Mouse (Mus musculus) CH12.LX (cell line): ENCODE results near the gene Akap8l. TPM values are rescaled to one million over a fixed set of nuclear protein-coding genes. Genes with fewer than 3 reads are reported as not detected.

ENCODE experiments used
- DNase-seq: peaks from one replicate; pipeline ENCODE4 v3.0.0-alpha.2; 2013; ENCODE audit errors: extremely low read depth
- H3K27ac ChIP-seq: 2 replicates; pipeline ENCODE4 v1.5.1; 2012; ENCODE audit warnings: low read depth, mild to moderate bottlenecking, control low read depth, moderate library complexity; ENCODE audit not compliant: insufficient read depth
- H3K27me3 ChIP-seq: replicated peaks from 2 replicates; pipeline ENCODE3; 2012; ENCODE audit warnings: inconsistent platforms
- H3K36me3 ChIP-seq, 2 experiments: replicated peaks in 1 of 2; 2 replicates each; pipeline versions ENCODE3 to v1.6.1; 2012; ENCODE audit warnings: inconsistent platforms in 1 of 2, low read length in 1 of 2, mild to moderate bottlenecking in 1 of 2, mixed read lengths in 1 of 2, moderate library complexity in 1 of 2; ENCODE audit not compliant: control insufficient read depth in 1 of 2, insufficient read depth in 1 of 2
- H3K4me1 ChIP-seq, 2 experiments: 2 replicates each; pipeline ENCODE4 v1.6.1; 2012; ENCODE audit warnings: inconsistent platforms in 1 of 2, moderate library complexity in 1 of 2; ENCODE audit not compliant: insufficient read depth in 2 of 2, control insufficient read depth in 1 of 2
- H3K4me2 ChIP-seq: 2 replicates; pipeline ENCODE4 v1.6.1; 2012; ENCODE audit warnings: low read depth, mild to moderate bottlenecking, control low read depth; ENCODE audit not compliant: poor library complexity, insufficient read depth, severe bottlenecking
- H3K4me3 ChIP-seq, 3 experiments: fragments of 150-350 bp in 1 of 3; sonication (generic) in 1 of 3; replicated peaks in 1 of 3; 2 replicates each; pipeline versions ENCODE3 to v1.5.1; 2011 to 2012; ENCODE audit warnings: low read depth in 2 of 3, low read length in 2 of 3, mild to moderate bottlenecking in 2 of 3, moderate library complexity in 2 of 3, control low read depth in 1 of 3, improper control_type of control experiment in 1 of 3, inconsistent platforms in 1 of 3, mixed read lengths in 1 of 3; ENCODE audit not compliant: poor library complexity in 1 of 3
- H3K79me2 ChIP-seq: replicated peaks from 2 replicates; pipeline ENCODE4 v1.6.1; 2012; ENCODE audit warnings: mild to moderate bottlenecking, moderate library complexity; ENCODE audit not compliant: control insufficient read depth, poor library complexity, insufficient read depth, severe bottlenecking; ENCODE audit errors: extremely low read depth
- H3K9ac ChIP-seq: 2 replicates; pipeline ENCODE4 v1.6.1; 2012; ENCODE audit warnings: low read depth, mild to moderate bottlenecking, control low read depth, moderate library complexity; ENCODE audit not compliant: insufficient read depth
- H3K9me3 ChIP-seq: replicated peaks from 2 replicates; pipeline ENCODE3; 2012; ENCODE audit warnings: low read length, inconsistent platforms, mixed read lengths
- BHLHE40 ChIP-seq: IDR thresholded peaks from 2 replicates; pipeline ENCODE4 v1.6.1; 2011; ENCODE audit warnings: mild to moderate bottlenecking, low read depth, low read length, improper control_type of control experiment
- CHD2 ChIP-seq: IDR thresholded peaks from 2 replicates; pipeline ENCODE4 v1.6.1; 2011; ENCODE audit warnings: low read length, improper control_type of control experiment
- CTCF ChIP-seq, 2 experiments: IDR thresholded peaks in 1 of 2; conservative IDR thresholded peaks in 1 of 2; 2 replicates each; pipeline ENCODE4 v1.5.1; 2011 to 2012; ENCODE audit warnings: low read depth in 2 of 2, low read length in 2 of 2, improper control_type of control experiment in 1 of 2, inconsistent platforms in 1 of 2, mild to moderate bottlenecking in 1 of 2, moderate library complexity in 1 of 2
- ETS1 ChIP-seq: conservative IDR thresholded peaks from 2 replicates; pipeline ENCODE4 v1.6.1; 2012; ENCODE audit warnings: low read depth, mild to moderate bottlenecking, inconsistent platforms, low read length, improper control_type of control experiment, moderate library complexity
- GABPA ChIP-seq: IDR thresholded peaks from 2 replicates; pipeline ENCODE4 v1.6.1; 2012; ENCODE audit warnings: low read depth, low read length, improper control_type of control experiment, inconsistent platforms; ENCODE audit not compliant: insufficient replicate concordance
- HCFC1 ChIP-seq: IDR thresholded peaks from 2 replicates; pipeline ENCODE4 v1.6.1; 2012; ENCODE audit warnings: low read depth, mild to moderate bottlenecking, inconsistent platforms, low read length, improper control_type of control experiment
- IRF4 ChIP-seq: IDR thresholded peaks from 2 replicates; pipeline ENCODE4 v1.6.1; 2014; ENCODE audit warnings: low read depth, mild to moderate bottlenecking, inconsistent platforms, low read length, improper control_type of control experiment
- JUND ChIP-seq: conservative IDR thresholded peaks from 2 replicates; pipeline ENCODE4 v1.6.1; 2011; ENCODE audit warnings: low read depth, low read length, improper control_type of control experiment
- MAFK ChIP-seq: IDR thresholded peaks from 2 replicates; pipeline ENCODE4 v1.6.1; 2011; ENCODE audit warnings: low read length, improper control_type of control experiment; ENCODE audit not compliant: insufficient replicate concordance
- MXI1 ChIP-seq: IDR thresholded peaks from 2 replicates; pipeline ENCODE4 v1.6.1; 2011; ENCODE audit warnings: mild to moderate bottlenecking, low read depth, low read length, improper control_type of control experiment
- MYC ChIP-seq: IDR thresholded peaks from 2 replicates; pipeline ENCODE4 v1.6.1; 2011; ENCODE audit warnings: low read depth, mild to moderate bottlenecking, improper control_type of control experiment, low read length
- NELFE ChIP-seq: IDR thresholded peaks from 2 replicates; pipeline ENCODE4 v1.6.1; 2011; ENCODE audit warnings: low read depth, low read length, improper control_type of control experiment
- NRF1 ChIP-seq: IDR thresholded peaks from 2 replicates; pipeline ENCODE4 v1.6.1; 2014; ENCODE audit warnings: low read depth, mild to moderate bottlenecking, inconsistent platforms, low read length, improper control_type of control experiment, moderate library complexity
- PAX5 ChIP-seq: IDR thresholded peaks from 2 replicates; pipeline ENCODE4 v1.6.1; 2012; ENCODE audit warnings: low read length, inconsistent platforms, mixed read lengths
- POLR2A ChIP-seq: IDR thresholded peaks from 2 replicates; pipeline ENCODE4 v1.6.1; 2011; ENCODE audit warnings: low read depth, mild to moderate bottlenecking, improper control_type of control experiment, low read length
- POLR2AphosphoS2 ChIP-seq: IDR thresholded peaks from 2 replicates; pipeline ENCODE4 v1.6.1; 2011; ENCODE audit warnings: low read depth, low read length, improper control_type of control experiment
- RCOR1 ChIP-seq: conservative IDR thresholded peaks from 2 replicates; pipeline ENCODE4 v1.6.1; 2012; ENCODE audit warnings: low read depth, mild to moderate bottlenecking, inconsistent platforms, low read length, improper control_type of control experiment
- SMC3 ChIP-seq: IDR thresholded peaks from 2 replicates; pipeline ENCODE4 v1.6.1; 2011; ENCODE audit warnings: low read depth, low read length, improper control_type of control experiment
- UBTF ChIP-seq: IDR thresholded peaks from 2 replicates; pipeline ENCODE4 v1.6.1; 2012; ENCODE audit warnings: low read depth, mild to moderate bottlenecking, inconsistent platforms, low read length, improper control_type of control experiment, moderate library complexity
- USF1 ChIP-seq: IDR thresholded peaks from 2 replicates; pipeline ENCODE4 v1.6.1; 2014; ENCODE audit warnings: low read depth, mild to moderate bottlenecking, inconsistent platforms, low read length, improper control_type of control experiment
- ZNF384 ChIP-seq: IDR thresholded peaks from 2 replicates; pipeline ENCODE4 v1.6.1; 2012; ENCODE audit warnings: low read depth, low read length, improper control_type of control experiment, inconsistent platforms
- dilution Hi-C: fragments of 300-500 bp; cut with MboI; formaldehyde crosslinking; loops from 2 replicates; pipeline ENCODE4 v1.14.3; 2020; ENCODE audit warnings: low sequenced_read_pairs; ENCODE audit not compliant: extremely low pct_unique_long_range_greater_than_20kb, extremely low pct_ligation_motif_present
- in situ Hi-C: fragments of 300-500 bp; cut with MboI; formaldehyde crosslinking; loops from 3 replicates; pipeline ENCODE4 v1.14.3; 2019; ENCODE audit warnings: low sequenced_read_pairs, low pct_ligation_motif_present, low pct_unique_long_range_greater_than_20kb, mixed read lengths
- polyA plus RNA-seq: library from polyadenylated mRNA; unstranded; fragments of >175 nt; gene quantifications from 2 replicates; pipeline ENCODE4 v1.2.1, GENCODE M21; 2012; ENCODE audit warnings: low read depth; ENCODE audit not compliant: insufficient read length
- total RNA-seq, 2 experiments: library from RNA; depleted of rRNA; stranded (reverse); fragments of 300-350 nt in 1 of 2; fragments of >200 nt in 1 of 2; gene quantifications; 2 replicates each; pipeline ENCODE4 v1.2.3; 2012 to 2014

The Akap8l gene
- total and polyA plus RNA-seq, 3 experiments, result 29.6 to 43.4 (median 41.4) TPM

DNA sequence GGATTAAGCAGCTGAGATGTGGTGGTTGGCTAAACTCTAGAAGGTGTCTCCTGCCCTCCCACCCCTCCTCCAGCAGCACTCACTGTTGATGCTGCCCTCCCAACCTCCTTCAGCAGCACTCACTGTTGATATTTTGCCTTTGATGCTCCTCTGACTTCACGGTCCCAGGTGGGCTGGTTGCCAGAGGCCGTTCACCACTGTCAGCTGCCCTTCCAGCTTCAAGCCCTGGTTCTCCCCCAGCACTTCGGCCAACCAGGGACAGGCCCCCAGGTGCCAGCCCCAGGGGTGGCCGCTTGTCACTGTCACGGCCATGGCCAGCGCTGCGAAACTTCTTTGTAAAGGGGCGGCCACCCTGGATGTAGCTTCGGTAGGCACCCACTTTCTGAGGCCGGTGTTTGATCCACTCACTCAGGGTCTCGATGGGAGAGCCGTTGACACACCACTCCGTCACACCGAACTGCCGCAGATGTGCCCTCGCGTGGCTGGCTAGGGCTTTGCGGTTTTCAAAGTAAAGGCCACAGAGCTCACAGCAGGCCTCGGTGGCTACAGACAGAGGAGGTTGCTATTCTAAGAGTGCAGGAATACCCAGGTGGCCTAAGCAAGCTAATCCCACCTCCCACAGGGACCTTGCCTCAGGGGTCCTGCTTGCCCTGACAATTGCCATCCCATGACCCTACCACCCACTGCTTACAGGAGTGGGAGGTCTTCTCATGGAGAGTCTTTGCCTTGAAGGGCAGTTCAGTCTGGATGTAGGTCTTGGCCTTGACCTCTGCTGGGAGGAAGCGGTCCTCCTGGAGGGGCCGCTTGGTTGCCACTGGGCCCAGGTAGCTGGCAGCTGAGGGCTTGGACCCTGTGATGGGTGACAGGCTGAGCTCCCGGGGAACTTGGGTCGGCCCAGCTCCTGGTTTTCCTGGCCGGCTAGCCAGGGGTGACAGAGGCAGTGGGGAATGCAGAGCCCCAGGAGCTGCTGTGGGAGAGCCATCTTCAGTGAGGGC lies 6.7 kb upstream of the Akap8l start:
- TF ChIP-seq MYC, result no peak
- no peak for TF ChIP-seq RCOR1
- no peak for TF ChIP-seq JUND
- TF ChIP-seq MXI1, result no peak
- TF ChIP-seq UBTF, result no peak
- TF ChIP-seq, all 38 proteins: peak for 0
- Histone ChIP-seq H3K9ac (no peak overlapping the region), H3K9me3 (no peaks in the 10 kb centered on the region), H3K36me3 (peaks cover 73 to 95% of the 10 kb centered on the region in 2 experiments), H3K4me2 (no peak overlapping the region), H3K27me3 (no peaks in the 10 kb centered on the region), H3K27ac (no peak overlapping the region), H3K4me1 (peaks cover 0 to 1% of the 10 kb centered on the region in 2 experiments; a peak in 2 of 4 replicates), H3K4me3 (no peak overlapping the region), H3K79me2 (peaks cover 3% of the 10 kb centered on the region; the same call in 1 of the 2 replicates)
- in situ Hi-C loops (no loop called here), dilution Hi-C loops (no loop called here)
- DNase-seq, result no peak

- dilution Hi-C loops, result no loop called here
- Histone ChIP-seq H3K9me3 (no peaks in the 10 kb centered on the region), H3K4me2 (no peak overlapping the region), H3K79me2 (no peaks in the 10 kb centered on the region), H3K9ac (no peak overlapping the region), H3K36me3 (peaks cover 67 to 87% of the 10 kb centered on the region in 2 experiments), H3K4me1 (peaks cover 0 to 2% of the 10 kb centered on the region in 2 experiments; a peak in 2 of 4 replicates), H3K27ac (no peak overlapping the region), H3K4me3 (no peak overlapping the region), H3K27me3 (no peaks in the 10 kb centered on the region)
- TF ChIP-seq CHD2 (no peak), HCFC1 (no peak), SMC3 (no peak), USF1 (no peak), MYC (no peak), UBTF (no peak), ZNF384 (no peak), POLR2A (no peak), NELFE (no peak), NRF1 (no peak), MAFK (no peak), POLR2AphosphoS2 (no peak), IRF4 (no peak), GABPA (no peak), CTCF (conservative IDR thresholded peaks at IDR 0.05 in 1 of 2, IDR thresholded peaks at IDR 0.05 in 1 of 2; ENCODE audit: low read depth in 2 of 2, low read length in 2 of 2) (no peak), PAX5 (no peak), ETS1 (no peak), BHLHE40 (no peak)
- in situ Hi-C loops, result no loop called here
- no peak for DNase-seq
Measured at GRCm38 (mm10) chr17:32356281-32356680, 5.9 kb upstream of the Akap8l start.
